Mouse (Mus musculus) left cerebral cortex, adult 8-10 months (tissue): Measurements from ENCODE around the gene Vhl. TPM values are rescaled to one million over a fixed set of nuclear protein-coding genes. Genes with fewer than 3 reads are reported as not detected.
"Not testable (repeated sequence)": the region's sequence is repeated elsewhere in the genome, so short reads cannot be mapped to it uniquely, and the experiment has no call there.

Source experiments
- DNase-seq, 2 experiments: peaks; one replicate each; pipeline ENCODE4 v3.0.0; 2022; ENCODE audit warnings: low spot score in 2 of 2
- total RNA-seq, 4 experiments: library from RNA; stranded (reverse); gene quantifications; 2 replicates each; pipeline ENCODE4 v1.2.4; 2022

The Vhl gene
- total RNA-seq, 4 experiments from 2014 or later, result 38.6 to 49.8 (median 41.2) TPM

GRCm38 (mm10) chr6:113661353-113662241, 37.8 kb downstream of the Vhl start:
- DNase-seq, result peak in 1 of 2 experiments; percentile 27

GRCm38 (mm10) chr6:113662964-113663700, 39.4 kb downstream of the Vhl start:
- DNase-seq, result no peak

- DNase-seq, result no peak
Observed at GRCm38 (mm10) chr6:113664305-113664704, 40.5 kb downstream of the Vhl start.

- DNase-seq, result no peak
Observed at GRCm38 (mm10) chr6:113667611-113668122, 43.9 kb downstream of the Vhl start.

GRCm38 (mm10) chr6:113668287-113669154, 44.8 kb downstream of the Vhl start:
- no peak for DNase-seq

GRCm38 (mm10) chr6:113669821-113670220, 46.1 kb downstream of the Vhl start:
- DNase-seq, result no peak

- DNase-seq, result not testable (repeated sequence)
Observed at GRCm38 (mm10) chr6:113672029-113672428, 48.3 kb downstream of the Vhl start.

GRCm38 (mm10) chr6:113672989-113673388, 49.2 kb downstream of the Vhl start:
- no peak for DNase-seq

- DNase-seq, result no peak
Observed at GRCm38 (mm10) chr6:113675234-113675633, 51.5 kb downstream of the Vhl start.

- DNase-seq, result no peak
Observed at GRCm38 (mm10) chr6:113675991-113676390, 52.2 kb downstream of the Vhl start.

GRCm38 (mm10) chr6:113677070-113677734, 53.4 kb downstream of the Vhl start:
- no peak for DNase-seq

GRCm38 (mm10) chr6:113678246-113679012, 54.7 kb downstream of the Vhl start:
- no peak for DNase-seq

GRCm38 (mm10) chr6:113679993-113680566, 56.3 kb downstream of the Vhl start:
- DNase-seq, result no peak

Other genes starting within 250 kb of the Vhl start
- 10 to 100 TPM; 47.4 to 50.1 (median 47.8) TPM for gene Tada3, start 246.1 kb upstream of the Vhl start, total RNA-seq
- gene Arpc4, start 245.8 kb upstream of the Vhl start, total RNA-seq, result 100 to 1,000 TPM; 246 to 271 (median 263) TPM
- gene Ttll3, start 234.7 kb upstream of the Vhl start, total RNA-seq, result 10 to 100 TPM in 3 of 4 experiments, 1 to 10 TPM in 1; 8.6 to 13.9 (median 11.8) TPM
- gene Rpusd3, start 204.6 kb upstream of the Vhl start, total RNA-seq, result 10 to 100 TPM; 16.0 to 22.1 (median 18.1) TPM
- not detected for gene Cidec, start 188.2 kb upstream of the Vhl start, total RNA-seq
- 10 to 100 TPM; 34.5 to 43.5 (median 39.4) TPM for gene Jagn1, start 181.4 kb upstream of the Vhl start, total RNA-seq
- under 1 TPM; 0.24 to 0.74 (median 0.58) TPM for gene Il17re, start 165.5 kb upstream of the Vhl start, total RNA-seq
- gene Il17rc, start 152.5 kb upstream of the Vhl start, total RNA-seq, result 1 to 10 TPM; 5.2 to 8.3 (median 5.6) TPM
- gene Creld1, start 140.7 kb upstream of the Vhl start, total RNA-seq, result 100 to 1,000 TPM in 3 of 4 experiments, 10 to 100 TPM in 1; 99.3 to 110 (median 105) TPM
- gene Prrt3, start 122.0 kb upstream of the Vhl start, total RNA-seq, result 10 to 100 TPM; 49.5 to 55.2 (median 53.5) TPM
- gene Emc3, start 92.3 kb upstream of the Vhl start, total RNA-seq, result 10 to 100 TPM; 67.2 to 73.2 (median 69.3) TPM
- gene Fancd2, start 92.3 kb upstream of the Vhl start, total RNA-seq, result 1 to 10 TPM; 1.7 to 3.3 (median 2.5) TPM
- gene Fancd2os, start 23.2 kb upstream of the Vhl start, total RNA-seq, result under 1 TPM in 1 of 4 experiments, not detected in 3; 0.36 TPM
- 100 to 1,000 TPM; 217 to 234 (median 227) TPM for gene Brk1, start 19.2 kb upstream of the Vhl start, total RNA-seq
- gene Irak2, start 14.5 kb downstream of the Vhl start, total RNA-seq, result 10 to 100 TPM; 20.9 to 28.8 (median 24.0) TPM
- gene Tatdn2, start 73.1 kb downstream of the Vhl start, total RNA-seq, result 10 to 100 TPM; 70.4 to 85.5 (median 78.8) TPM
- gene Ghrl, start 95.9 kb downstream of the Vhl start, total RNA-seq, result not detected
- gene Sec13, start 116.8 kb downstream of the Vhl start, total RNA-seq, result 10 to 100 TPM; 62.3 to 72.8 (median 68.6) TPM